Mouse (Mus musculus): ENCODE results near the gene Tigit.

Gene Tigit

DNA sequence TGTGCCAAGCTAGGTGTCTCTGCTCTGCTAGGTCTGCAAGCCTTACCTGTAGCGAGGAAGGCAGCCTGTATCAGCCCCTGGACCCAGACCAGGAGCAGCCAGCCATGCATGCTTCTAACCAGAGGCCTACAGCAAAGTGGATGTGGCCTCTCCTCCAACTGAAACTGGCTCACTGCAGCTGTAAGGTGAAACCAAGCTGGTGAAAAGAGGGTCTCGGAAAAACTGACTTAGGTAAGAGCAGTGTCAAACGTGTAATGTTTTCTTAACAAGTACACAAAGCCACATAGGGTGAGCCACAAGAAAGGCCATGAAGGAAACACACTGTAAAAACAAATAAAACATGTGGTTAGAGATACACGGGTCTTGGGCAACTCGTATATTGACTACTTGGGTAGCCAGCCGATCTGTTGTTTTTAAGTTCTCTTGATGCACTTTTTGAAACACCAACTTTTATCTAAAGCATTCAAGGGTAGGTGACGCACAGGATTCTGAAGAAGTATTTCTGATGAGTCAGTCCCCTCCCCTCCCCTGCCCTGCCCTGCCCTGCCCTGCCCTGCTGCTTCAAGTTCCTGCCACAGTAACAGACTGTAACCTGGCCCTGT lies at the start of gene Tigit:
Gene Tigit (minus strand): TSS at position 169 of the 602 bp plus-strand sequence.
- no peak for DNase-seq

DNA sequence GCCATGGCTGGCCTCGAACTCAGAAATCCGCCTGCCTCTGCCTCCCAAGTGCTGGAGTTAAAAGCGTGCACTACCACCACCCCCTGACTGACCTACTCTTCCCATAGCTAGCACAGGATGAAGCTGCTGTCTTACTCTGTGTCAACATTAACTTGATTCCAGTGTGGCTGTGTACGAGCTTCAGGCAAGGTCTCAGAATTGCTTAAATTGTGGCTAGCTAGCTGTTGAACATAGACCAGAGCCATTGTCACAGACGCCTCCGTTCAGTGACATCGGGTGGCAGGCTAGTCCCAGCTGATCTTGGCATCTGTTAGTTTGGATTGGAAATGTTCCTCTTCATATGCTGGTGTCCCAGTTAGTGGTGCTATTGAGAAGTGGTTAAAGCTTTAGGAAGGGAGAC lies 47.4 kb upstream of the Tigit start:
- DNase-seq = no peak

DNA sequence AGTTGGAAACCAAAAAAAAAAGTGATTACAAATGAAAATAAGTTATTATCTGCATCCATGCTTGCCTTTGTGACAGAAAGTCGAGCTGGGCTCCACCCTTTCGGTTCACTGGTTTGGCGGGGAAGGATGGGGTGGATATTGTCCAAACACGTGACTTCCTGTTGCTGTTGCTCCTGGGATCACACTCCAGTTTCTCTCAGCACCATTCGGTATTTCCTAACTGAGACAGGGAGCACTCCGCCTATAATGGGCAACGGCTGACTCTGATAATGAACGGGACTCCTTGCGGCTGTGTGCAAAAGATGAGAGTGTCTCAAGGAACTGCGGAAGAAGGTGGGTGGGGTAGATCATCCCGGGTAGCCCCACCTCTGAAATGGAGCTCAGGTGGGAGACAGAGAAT lies 46.7 kb upstream of the Tigit start:
- DNase-seq = no peak

DNA sequence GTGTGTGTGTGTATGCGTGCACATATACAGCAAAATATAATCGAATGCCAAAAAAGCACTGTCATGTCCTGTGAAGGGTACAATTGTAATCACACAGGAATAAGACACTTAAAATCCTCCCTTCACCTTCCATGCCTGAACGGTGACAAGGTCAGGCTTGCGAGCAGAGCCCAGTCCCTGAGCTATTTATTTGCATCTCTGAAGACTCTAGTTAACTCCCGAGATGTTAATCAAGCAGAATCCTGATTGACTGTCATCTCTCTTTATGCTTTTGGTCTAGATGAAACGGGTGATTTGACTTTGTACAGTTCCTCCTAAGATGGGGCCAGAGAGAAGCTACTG lies 46.2 kb upstream of the Tigit start:
- no peak for DNase-seq

DNA sequence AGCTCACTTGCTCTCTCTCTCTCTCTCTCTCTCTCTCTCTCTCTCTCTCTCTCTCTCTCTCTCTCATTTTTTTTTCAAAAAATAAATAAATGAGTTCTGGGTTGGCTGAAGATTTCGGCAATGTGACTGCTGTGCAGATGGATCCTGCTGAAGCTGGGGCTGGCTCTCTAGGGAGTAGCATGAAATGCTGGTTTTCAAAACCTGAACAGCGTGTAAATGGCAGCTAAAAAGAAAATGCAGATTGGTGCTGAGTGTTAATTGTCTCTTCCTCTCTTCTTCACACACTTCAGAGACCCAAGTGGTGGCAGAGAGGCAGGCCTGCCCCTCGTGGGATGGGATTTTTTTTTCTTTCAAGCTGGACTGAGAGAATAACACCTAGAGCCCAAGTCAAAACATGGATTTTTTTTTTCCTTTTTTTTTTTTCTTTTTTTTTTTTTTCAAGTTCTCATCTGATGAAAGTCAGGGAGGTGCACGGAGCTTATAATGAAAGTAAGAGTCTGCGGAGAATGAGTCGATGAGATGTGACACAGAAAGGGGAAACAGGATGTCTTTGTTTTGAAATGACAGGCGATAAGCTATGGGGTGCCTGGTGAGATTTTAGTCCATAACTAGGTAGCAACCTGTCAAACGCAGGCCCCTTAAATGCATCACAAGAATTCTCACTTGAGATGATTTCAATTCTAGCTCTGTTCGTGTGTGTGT lies 45.6 kb upstream of the Tigit start:
- DNase-seq = no peak

DNA sequence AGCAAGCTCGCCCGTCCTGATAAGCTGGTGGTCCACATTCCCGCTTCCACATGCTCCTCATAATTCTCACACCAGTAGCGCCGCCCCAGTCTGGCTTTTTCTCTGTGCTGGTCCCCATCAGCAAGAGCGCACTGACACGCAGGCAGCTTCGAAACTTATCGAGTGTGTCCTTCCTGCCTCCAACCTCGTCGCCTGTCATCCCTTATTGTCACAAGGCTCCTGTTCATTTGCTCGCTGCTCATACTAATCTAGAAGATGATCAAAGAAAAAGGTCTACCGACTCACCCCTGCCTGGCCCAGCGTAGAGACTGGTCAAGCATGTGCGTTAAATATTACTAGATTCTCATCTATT lies 45.1 kb upstream of the Tigit start:
- no peak for DNase-seq

DNA sequence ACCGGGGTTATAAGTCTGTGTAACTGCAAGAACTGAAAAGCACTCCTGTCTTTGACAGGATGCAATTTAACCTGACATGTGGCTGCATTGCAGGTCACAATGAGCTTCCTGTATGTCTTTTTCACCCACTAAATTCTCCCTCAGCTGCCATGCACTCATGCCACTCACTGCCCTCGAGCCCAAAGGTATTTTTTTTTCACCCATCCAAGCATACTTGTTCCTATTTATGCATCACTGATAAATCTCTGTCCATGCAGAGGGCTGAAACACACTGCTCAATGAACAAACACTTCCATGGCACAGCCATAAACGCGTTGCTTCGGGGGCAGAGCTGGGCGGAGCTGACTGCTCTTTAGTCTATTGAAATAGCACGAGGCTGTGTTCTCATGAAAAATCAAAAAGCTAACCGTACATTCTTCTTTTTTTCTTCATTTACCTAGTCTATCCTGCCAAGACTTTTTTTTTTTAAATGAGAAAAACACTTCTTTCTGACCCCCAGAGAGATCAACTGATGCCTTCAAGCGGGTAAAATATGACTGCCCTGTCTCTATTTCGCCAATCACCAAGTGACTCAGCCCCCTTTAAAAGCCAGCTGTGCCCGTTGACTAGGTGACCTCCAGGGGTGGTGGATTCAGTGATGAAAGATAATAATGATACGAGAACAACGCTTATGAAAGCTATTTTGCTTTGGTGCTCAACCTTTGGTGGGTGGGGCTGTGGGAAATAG lies 44.6 kb upstream of the Tigit start:
- no peak for DNase-seq

DNA sequence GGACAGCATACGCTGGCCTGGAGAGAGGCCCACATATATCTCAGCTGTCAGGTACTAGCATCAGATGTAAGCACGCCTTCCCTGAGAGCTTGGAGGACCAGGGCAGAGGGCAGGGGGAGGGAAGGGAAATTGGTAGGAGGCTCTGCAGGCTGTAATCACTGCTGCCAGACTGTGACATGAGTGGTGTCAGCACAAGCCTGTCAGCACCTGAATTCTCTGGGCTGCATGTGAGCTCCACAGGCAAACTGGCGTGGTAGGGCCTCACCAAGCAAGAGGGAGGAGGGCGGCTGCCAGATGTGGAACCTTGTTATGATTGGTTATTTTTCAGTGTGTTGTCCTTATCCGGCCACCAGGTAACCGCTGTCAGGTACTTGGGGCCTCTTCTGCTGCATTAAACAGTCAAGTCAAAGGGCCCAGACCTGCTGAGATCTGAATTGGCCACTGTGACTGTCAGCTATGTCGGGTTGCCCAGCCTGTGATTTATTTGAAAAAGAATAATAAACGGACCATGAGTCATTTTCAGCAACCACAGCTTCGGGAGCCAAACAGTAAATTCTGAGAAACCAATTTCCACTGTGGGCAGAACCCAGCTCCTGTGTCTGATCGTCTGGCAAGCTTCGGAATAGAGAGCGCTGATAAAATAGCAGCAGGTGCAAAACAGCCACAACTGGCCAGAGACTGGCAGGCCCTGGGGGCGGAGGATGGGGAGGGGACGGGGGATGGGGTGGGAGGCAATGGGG lies 38.0 kb upstream of the Tigit start:
- no peak for DNase-seq

DNA sequence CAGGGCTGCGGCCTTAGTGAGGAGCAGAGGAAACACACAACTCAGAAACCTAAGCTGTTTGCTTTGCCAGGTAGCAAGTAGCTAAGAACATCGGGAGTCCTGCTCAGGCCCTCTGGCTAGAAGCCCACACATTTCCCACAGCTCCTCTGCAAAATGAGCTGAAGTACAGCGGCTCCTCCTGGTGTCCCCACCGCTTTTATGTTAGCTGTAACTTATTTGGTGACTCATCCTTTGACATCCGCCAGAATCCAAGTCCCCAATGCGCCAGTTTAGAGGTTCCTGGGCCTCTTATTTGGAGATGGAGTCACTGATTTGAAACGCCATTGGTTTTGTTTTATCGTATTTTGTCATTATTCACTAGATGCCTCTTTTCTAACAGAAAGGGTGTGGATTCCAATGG lies 36.6 kb upstream of the Tigit start:
- DNase-seq = no peak

DNA sequence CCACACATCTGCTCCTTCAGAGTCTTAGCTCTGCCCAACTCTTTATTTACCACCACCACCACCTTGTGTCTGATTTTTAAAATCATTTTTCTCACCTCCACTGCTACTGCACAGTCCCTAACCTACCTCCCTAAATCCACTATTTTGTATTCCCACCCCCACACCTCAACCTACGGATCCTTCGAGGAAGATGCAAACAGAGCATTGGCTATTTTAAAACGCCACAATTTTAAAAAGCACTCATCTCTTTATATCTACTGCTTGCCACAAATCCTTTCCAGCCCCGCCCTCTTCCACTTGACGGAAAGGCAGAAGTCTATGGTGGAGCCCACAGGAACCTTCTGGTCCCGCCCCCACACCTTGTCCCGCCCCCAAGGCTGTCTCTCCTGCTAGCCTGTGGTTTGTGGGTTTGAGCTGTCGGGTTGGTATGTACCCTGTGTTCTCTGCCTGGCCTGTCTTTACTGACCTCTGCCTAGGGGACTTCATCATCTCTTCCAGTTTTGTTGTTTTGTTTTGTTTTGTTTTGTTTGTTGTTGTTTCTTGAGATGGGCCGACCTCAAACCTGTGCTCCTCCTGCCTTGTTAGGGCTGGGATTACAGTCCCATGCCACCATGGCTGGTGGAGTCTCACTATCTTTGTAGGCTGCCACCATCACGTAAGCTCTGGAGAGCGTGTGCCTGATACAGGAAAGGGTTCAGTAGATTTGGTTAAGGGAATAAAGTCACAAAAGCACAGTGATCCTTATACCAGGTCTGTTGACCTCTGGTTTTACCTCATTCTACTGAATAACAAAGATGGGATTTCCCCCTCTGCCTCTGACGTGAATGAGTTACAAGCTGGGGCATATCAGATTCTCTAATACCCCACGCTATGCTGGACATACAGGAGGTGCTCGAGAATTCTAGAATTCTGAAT lies 35.0 kb upstream of the Tigit start:
- no peak for DNase-seq

DNA sequence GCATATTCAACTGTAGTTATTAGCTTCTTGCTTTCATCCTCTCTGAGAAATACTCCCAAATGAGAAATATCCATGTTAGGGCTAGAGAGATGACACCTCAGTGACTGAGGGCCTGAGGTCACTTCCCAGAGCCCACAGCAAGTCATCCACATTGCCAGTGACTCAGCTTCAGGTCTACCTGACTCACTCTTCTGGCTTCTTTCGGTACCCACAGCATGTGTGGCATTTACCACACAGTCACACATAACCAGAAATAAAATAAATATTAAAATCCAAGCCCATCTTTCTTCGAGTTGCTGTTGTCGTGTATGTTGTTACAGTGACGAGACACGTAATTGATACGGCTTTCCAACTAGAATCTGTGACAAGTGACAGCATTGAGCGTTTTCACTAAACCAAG lies 33.8 kb upstream of the Tigit start:
- no peak for DNase-seq

DNA sequence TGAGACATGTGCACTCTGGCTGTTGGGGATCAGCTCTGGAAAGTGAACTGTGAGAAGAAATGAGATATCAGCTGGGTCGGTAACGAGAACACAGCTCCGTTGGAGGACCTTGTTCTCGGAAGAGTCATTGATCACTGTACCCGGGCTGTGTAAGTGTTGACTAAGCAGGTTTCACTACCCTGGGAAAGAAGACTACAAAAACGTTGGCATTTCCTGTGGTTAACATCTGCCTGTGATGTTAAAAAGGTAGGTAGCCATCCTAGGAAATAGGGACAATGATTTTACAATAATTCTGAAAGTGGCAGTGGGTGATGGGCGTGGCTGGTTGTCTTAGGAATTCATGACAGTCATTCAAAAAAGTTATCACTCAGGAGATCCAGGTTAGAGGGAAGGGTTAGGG lies 31.9 kb upstream of the Tigit start:
- DNase-seq = no peak

DNA sequence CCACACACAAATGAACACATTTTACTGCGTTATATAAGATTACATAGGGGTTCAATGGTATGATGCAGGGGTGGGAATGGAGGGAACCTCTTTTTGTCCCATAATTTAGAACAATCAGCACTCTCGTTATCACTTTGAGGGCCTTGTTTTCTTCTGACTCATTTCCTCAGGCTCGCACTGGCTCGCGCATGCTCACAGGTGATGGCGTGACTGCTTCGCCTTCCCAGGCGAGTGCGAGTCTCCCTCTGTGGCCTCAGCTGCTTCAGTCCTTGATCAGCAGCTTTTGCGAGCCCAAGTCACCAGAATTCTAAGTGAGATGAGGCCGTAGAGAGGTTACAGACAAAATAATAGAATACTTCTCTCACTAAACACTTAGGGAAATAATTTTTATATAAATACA lies 30.2 kb upstream of the Tigit start:
- no peak for DNase-seq

DNA sequence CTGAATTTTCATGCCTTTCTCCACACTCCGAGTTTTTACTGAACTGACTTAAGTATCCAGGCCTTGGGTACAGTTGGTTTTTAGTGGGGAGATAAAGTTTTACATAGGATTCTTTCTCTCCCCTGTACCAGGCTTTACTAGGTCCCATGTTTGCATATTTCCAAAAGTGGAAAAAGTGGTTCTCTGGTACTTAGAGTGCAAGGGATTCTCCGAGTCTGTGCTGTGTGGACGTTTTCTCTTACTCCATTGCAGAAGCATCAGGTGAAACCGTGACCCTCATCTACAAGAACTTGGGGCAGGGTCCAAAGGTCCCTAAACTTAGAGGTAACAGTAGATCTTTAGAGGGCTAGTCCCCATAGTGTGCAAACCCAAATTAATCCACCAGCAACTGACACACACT lies 28.7 kb upstream of the Tigit start:
- DNase-seq = no peak

DNA sequence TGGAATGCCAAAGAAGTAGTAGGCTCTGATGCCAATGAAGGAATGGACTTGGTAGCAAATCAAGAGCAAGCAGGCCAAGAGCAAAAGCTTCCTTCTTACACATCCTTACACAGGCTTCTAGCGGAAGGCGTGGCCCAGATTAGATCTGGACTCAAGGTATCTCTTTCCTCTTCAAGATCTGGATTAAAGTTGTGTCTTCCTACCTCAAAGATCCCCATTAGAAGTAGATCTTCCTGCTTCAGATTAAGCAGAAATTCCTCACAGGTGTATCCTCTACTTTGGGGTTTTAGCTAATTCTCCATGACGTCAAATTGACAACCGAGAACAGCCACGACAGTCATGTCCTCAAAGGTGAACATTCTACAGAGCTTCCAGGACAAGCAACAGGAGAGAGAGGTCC lies 27.8 kb upstream of the Tigit start:
- no peak for DNase-seq

DNA sequence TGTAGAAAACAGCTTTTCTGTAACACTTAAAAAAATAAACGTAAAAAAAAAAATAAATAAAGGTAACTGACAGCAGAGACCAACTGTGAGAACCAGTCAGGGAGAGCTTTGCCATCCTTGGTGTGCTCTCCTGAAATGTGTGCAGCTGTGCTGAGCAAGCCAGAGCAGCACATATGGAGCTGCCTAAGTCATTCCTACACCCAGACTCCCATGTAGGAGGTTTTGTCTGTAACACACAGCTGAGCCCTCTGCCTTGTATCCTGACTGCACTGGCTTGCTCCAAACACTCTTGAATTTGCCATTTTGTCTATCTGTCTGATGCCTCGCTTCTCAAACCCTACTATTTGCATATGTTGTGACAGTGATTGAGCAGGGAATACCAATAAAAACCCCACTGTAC lies 27.0 kb upstream of the Tigit start:
- DNase-seq = no peak

DNA sequence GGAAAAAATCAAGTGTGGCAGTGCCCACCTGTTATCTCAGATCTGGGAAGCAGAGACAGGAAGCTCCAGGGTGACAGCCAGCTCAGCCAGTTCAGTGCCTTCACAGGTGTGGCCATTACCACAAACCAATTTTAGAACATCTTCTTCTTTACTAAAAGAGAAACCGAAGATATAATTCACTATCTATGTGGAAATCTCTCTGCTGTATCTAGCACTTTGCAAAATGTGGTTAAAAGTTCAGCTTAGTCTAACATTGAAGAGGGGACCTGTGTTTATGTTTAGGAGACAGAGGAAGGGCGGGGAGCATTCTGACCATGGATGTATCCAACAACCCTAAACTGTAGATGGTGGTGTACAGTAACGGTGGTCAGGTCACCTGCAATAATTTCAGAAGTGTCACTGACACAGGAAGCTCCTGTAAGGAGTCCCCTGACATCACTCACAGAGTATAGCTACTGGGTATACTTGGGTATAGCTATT lies 26.3 kb upstream of the Tigit start:
- DNase-seq = no peak

DNA sequence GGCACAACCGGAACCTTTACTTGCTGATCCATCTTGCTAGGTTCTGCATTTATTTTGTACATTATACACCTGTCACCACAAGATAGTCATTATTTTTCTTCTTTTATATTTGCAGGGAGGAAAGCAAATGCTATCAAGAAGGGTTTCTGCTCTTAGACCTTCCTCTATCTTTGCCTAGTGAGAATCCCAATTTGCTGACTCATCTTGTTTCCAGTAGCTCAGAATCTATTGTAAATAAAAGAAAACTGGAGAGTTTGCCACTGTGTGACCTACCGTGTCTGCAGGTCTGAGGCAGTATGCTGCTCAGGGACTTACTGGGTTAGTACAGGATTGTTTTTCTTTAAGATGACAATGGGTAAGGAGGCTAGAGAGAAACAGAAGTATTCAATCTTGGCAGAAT lies 24.0 kb upstream of the Tigit start:
- DNase-seq = no peak

DNA sequence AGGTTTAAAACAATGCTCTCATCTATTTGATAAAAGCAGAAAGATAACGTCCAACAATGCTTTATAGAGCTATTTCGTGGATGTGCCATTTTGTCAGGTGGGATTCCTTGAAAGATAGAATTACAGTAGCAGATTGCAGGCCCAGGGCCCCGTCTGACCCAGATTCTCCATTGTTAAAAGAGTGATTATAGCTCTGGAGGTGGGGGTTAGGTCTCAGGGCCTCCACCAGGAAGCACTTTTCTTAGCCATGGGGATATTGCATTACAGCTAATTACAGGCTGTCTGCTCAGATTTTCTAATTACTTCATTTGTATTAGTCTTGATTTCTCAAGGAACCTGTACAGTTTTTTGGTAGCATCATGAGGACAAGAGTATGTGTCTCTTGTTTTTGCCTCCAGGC lies 10.5 kb upstream of the Tigit start:
- DNase-seq = no peak

DNA sequence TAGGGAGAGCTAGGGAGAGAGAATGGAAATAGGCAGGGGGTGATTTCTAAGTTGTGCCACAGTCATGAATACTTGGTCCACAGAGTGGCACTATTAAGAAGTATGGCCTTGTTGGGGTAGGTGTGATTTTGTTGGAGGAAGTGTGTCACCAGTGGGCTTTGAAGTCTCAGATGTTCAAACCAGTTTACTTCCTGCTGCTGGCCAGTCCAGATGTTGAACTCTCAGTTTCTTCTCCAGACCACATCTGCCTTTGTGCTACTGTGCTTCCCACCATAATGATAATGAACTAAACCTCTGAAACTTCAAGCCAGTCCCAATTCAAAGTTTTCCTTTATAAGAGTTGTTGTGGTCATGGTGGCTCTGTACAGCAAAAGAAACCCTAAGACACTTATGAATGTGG lies 8.8 kb upstream of the Tigit start:
- no peak for DNase-seq

DNA sequence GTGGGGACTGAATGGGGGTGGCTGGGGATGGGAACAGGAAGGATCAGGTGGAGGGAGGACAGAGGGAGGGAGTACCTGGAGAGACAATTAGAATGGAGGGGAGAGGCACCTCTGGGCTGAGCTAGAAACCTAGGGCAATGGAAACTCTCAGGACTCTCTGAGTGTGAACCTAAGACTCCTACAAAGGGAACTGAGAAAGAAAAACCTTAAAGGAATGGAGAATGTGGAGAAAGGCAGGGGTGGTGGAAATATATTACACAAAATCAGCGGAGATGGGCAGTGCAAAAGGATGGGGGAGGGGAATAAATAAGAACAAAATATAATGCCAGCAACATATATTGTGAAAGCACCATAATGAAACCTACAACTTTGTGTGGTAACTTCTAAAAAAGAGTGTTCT lies 8.0 kb upstream of the Tigit start:
- no peak for DNase-seq

DNA sequence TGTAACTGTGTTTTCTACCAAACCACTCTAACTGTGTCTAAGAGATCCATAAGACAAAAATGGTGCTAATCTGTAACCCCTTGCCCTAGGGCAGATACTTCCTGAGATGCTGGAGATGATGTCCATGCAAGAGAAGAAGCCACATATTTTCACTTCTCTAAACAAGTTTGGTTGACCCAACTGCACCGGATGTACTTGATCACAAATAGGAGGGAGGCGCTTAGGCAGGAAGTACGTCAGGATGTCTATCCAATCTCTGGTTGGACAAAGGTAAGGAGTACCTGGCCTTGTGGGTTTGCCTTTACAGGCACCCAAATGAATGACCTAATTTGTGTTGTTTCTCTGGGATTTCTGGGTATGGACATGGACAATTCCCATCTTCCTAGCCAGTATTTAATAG lies 4.3 kb upstream of the Tigit start:
- no peak for DNase-seq

DNA sequence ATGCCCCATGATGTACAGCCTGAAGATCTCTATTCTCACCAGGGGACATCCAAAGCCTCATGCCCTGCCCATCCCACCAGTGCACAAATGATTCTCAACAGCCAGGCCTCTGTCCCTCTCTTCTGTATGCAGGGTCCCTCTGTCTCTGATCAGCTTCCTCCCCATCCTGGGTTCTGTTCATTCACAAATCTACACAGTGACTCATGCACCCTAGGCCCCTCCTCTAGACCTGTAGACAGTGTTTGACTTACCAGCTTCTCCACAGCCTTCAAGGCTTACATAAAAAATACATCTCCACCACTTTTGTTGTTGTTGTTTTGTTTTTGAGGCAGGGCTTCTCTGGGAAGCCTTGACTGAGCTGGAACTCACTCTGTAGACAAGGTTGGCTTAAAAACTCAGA lies 915 bp upstream of the Tigit start:
- no peak for DNase-seq
